Mouse (Mus musculus): ENCODE data around the gene Pon3.
A peak's percentile ranks its signal among the peaks of the same experiment; 100 is the strongest.
"Not testable (repeated sequence)": the region's sequence is repeated elsewhere in the genome, so short reads cannot be mapped to it uniquely, and the experiment has no call there.

The Pon3 gene

GRCm38 (mm10) chr6:5254869-5255268, 1.2 kb downstream of the Pon3 start:
- DNase-seq (ENCODE audit: low read depth, low spot score): no peak

GRCm38 (mm10) chr6:5245926-5246325, 10.2 kb downstream of the Pon3 start:
- no peak for DNase-seq (ENCODE audit: low read depth, low spot score)

- no peak for DNase-seq (ENCODE audit: low read depth, low spot score)
Measured at GRCm38 (mm10) chr6:5238799-5239198, 17.3 kb downstream of the Pon3 start.

- DNase-seq (ENCODE audit: low read depth, low spot score): no peak
Measured at GRCm38 (mm10) chr6:5237510-5237909, 18.6 kb downstream of the Pon3 start.

- no peak for DNase-seq (ENCODE audit: low read depth, low spot score)
Measured at GRCm38 (mm10) chr6:5236843-5237371, 19.2 kb downstream of the Pon3 start.

- no peak for DNase-seq (ENCODE audit: low read depth, low spot score)
Measured at GRCm38 (mm10) chr6:5234563-5234962, 21.5 kb downstream of the Pon3 start.

GRCm38 (mm10) chr6:5233812-5234211, 22.3 kb downstream of the Pon3 start:
- no peak for DNase-seq (ENCODE audit: low read depth, low spot score)

GRCm38 (mm10) chr6:5232022-5232421, 24.1 kb downstream of the Pon3 start:
- no peak for DNase-seq (ENCODE audit: low read depth, low spot score)

GRCm38 (mm10) chr6:5230261-5230660, 25.8 kb downstream of the Pon3 start:
- no peak for DNase-seq (ENCODE audit: low read depth, low spot score)

GRCm38 (mm10) chr6:5223551-5223950, 32.5 kb downstream of the Pon3 start:
- not testable (repeated sequence) for DNase-seq (ENCODE audit: low read depth, low spot score)

GRCm38 (mm10) chr6:5222080-5222479, 34.0 kb downstream of the Pon3 start:
- DNase-seq (ENCODE audit: low read depth, low spot score): no peak

GRCm38 (mm10) chr6:5218190-5218589, 37.9 kb downstream of the Pon3 start:
- no peak for DNase-seq (ENCODE audit: low read depth, low spot score)

GRCm38 (mm10) chr6:5207817-5208216, 48.3 kb downstream of the Pon3 start:
- DNase-seq (ENCODE audit: low read depth, low spot score): no peak

- no peak for DNase-seq (ENCODE audit: low read depth, low spot score)
Measured at GRCm38 (mm10) chr6:5199916-5200315, 56.2 kb downstream of the Pon3 start.

GRCm38 (mm10) chr6:5199376-5199905, 56.6 kb downstream of the Pon3 start:
- DNase-seq (ENCODE audit: low read depth, low spot score): peak; percentile 21

- DNase-seq (ENCODE audit: low read depth, low spot score): no peak
Measured at GRCm38 (mm10) chr6:5198590-5198989, 57.5 kb downstream of the Pon3 start.

GRCm38 (mm10) chr6:5193693-5194092, 62.4 kb downstream of the Pon3 start, which contains the start of gene Pon1:
Gene Pon1, minus strand, starts transcription at chr6:5193946.
- DNase-seq (ENCODE audit: low read depth, low spot score): no peak

GRCm38 (mm10) chr6:5190761-5191160, 65.3 kb downstream of the Pon3 start:
- DNase-seq (ENCODE audit: low read depth, low spot score): no peak

- no peak for DNase-seq (ENCODE audit: low read depth, low spot score)
Measured at GRCm38 (mm10) chr6:5189507-5189906, 66.6 kb downstream of the Pon3 start.

- no peak for DNase-seq (ENCODE audit: low read depth, low spot score)
Measured at GRCm38 (mm10) chr6:5188938-5189337, 67.1 kb downstream of the Pon3 start.

GRCm38 (mm10) chr6:5188036-5188435, 68.0 kb downstream of the Pon3 start:
- DNase-seq (ENCODE audit: low read depth, low spot score): no peak

GRCm38 (mm10) chr6:5187586-5187985, 68.5 kb downstream of the Pon3 start:
- no peak for DNase-seq (ENCODE audit: low read depth, low spot score)

- DNase-seq (ENCODE audit: low read depth, low spot score): no peak
Measured at GRCm38 (mm10) chr6:5186229-5186950, 69.7 kb downstream of the Pon3 start.

Data from R1 (cell line).